Mouse (Mus musculus) liver, adult (tissue): ENCODE measurements around the gene Atp6ap1.

Experiments
- GATA4 ChIP-seq: IDR thresholded peaks from 2 replicates; pipeline ENCODE4 v1.6.1; 2014; ENCODE audit warnings: mild to moderate bottlenecking, low read length; ENCODE audit not compliant: insufficient replicate concordance

Atp6ap1 gene

DNA sequence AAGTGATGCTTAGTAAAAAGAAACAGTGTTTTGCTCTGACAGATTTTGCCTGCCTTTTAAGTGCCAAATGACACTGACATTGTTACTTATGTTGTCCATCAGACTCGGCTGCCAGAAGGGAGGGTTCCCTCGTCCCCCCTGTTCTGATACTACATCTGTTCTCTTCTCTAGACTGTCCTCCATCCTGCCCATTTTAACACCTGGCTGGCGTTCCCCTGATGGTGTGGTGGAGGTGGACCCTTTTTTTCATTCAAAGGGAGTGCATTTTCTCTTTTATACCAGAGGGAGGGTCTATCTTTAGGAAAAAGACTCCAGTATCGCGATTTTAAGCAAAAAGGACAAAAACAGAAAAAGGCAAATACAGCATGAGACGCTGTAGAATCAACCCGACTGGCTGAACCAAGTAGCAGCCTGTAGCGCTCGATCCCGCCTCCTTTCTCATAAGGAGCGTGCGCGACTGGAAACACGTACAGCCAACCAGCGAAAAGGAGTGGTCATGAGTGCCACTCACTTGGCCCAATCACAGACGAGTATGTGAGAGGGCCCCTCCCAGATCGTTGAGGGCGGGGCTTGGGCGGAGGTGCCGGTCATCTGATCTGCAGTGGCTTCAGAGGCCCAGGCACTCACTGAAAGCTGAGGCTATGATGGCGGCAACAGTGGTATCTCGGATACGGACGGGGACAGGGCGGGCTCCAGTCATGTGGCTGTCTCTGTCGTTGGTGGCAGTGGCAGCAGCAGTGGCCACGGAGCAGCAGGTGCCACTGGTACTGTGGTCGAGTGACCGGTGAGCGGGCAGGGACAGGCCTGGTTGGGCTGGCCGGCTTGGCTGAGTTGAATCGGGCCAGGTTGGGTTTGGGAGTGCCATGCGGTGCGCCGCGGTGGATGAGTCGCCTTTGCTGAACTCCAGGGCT, at the start of gene Atp6ap1:
TSS of gene Atp6ap1 (plus strand) at position 560 of the 911 bp plus-strand sequence.
- TF ChIP-seq GATA4, result no peak

- TF ChIP-seq GATA4, result no peak
Observed at GRCm38 (mm10) chrX:74248651-74249050, 48.2 kb upstream of the Atp6ap1 start.

GRCm38 (mm10) chrX:74249615-74250014, 47.3 kb upstream of the Atp6ap1 start, which contains the start of gene Flna:
Flna (minus strand) TSS chrX:74249820.
- TF ChIP-seq GATA4, result no peak

GRCm38 (mm10) chrX:74254153-74254887, 42.6 kb upstream of the Atp6ap1 start, which contains the start of gene Emd:
Emd (plus strand) TSS chrX:74254687.
- TF ChIP-seq GATA4, result no peak

- TF ChIP-seq GATA4, result no peak
Observed at GRCm38 (mm10) chrX:74254888-74255565, 41.9 kb upstream of the Atp6ap1 start.

DNA sequence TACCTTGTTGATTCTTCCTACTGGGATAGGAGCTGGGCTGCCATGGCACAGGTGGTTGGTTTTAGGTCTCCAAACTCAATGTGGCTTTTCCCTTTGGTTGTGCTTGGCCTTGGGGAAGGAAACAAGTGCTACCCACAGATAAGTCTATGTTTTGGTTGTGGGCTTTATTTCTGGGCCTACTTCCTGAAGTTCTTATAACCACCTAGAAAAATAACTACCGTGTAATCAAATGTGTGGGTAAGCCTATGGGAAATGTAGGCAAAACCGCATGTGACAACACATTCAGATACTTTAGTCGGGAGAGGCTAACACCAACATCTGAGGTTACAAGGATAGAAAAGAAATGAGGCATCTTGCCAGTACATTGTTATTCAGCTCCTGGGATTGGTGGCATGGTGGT, 39.2 kb upstream of the Atp6ap1 start:
- TF ChIP-seq GATA4, result no peak

DNA sequence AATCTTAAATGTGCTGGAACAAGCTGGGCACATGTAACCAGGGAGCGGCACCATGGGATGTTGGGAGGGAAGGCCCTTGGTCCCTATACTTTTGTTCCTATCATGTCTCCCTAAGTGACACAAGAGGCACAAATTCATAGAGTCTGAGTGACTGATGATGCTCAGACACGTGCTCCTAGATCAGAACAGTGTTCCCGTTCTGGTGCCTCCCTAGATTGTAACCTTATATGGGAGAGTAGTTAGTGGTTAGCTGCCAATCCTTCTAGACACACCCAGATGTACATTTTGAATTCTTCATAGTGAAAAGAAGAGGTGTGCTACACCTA, 27.2 kb upstream of the Atp6ap1 start:
- no peak for TF ChIP-seq GATA4

GRCm38 (mm10) chrX:74270062-74270901, 26.6 kb upstream of the Atp6ap1 start, which contains the start of gene Rpl10:
Rpl10 (plus strand) TSS chrX:74270812.
- peak; percentile 44; the same call in 1 of the 2 replicates for TF ChIP-seq GATA4

DNA sequence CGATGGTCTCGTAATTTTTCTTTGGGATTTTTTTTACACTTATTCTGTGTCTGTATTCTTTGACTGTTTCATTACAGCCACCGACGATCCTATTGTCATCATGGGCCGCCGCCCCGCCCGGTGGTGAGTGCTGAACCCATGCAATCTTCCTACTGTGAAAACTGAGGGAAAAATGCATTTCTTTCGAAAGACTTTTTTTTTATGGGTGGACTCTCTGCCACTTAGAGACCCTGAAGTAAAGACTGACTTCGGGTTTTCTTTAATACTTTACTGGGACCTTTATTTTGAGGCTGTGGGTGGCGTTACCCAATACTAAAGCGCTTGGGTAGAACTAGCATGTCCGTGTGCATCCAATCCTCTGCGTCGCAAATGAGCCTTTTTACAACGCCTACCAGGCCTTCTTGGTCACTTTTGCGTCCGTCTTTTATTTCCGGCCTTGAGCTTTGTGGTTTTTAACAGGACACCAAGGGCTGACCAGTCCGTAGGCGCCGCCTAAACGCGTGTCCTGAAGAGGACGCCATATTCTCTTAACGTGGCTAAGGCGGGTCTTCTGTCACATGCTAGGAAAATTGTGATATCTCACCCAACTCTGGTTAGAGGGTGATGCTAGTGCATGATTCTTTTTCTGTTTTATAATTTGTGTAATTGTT, 25.9 kb upstream of the Atp6ap1 start:
- no peak for TF ChIP-seq GATA4

DNA sequence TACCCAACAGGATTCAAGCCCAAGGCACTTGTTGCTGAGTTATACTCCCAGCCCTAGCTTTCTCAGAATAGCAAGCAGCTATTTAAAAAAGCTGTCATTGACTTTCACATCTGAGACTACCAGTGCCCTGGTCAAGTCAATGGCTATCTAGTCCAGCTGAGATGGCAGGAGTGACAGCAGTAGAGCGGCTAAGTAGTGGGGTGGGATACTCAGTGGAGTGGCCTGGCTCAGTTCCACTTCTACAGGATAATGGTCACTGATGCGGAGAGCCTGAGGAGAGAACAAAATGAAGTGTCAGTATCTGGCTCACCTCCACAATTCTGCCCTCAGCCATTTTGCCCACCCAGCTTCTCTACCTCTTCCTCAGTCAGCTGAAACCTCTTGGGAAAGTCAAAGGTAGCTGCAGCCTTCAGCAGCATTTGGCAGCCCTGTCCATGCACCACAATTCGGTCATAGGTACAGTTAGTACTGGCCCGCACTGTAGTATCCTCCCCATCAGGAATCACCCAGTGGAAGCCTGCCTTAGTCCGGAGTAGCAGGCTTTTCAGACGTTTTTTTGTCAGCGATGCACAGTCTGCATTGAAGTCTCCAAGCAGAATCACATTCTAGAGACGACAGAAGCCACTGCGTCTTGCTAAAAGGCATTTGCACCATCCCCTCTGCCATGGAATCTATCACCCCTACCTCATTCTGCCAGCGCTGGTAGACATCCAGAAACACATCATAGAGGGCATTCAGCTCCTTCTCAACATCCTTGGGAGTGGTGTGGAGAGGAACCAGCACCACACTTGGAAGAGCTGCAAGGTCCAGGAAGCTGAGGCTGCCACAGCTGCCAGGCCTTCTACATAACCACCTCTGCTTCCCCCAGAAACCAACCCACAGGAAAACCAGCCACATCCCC, 23.2 kb upstream of the Atp6ap1 start:
- no peak for TF ChIP-seq GATA4

DNA sequence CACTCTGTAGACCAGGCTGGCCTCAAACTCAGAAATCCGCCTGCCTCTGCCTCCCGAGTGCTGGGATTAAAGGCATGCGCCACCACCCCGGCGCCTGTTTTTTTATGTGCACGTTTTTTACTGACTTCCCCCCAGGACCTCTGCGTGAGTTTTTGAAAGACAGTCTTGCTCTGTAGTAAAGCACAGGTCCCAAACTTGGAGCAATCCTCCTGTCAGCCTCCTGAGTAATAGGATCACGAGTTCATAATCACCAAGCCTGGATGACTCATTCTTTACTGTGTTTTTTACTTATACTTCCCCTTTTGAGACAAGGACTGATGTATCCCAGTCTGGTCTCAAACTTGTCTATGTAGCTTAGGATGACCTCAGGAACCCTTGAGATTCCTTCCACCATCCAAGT, 19.0 kb upstream of the Atp6ap1 start:
- no peak for TF ChIP-seq GATA4

- TF ChIP-seq GATA4, result no peak
Observed at GRCm38 (mm10) chrX:74281041-74281731, 15.7 kb upstream of the Atp6ap1 start.
